Mouse (Mus musculus): ENCODE measurements around the gene Ebna1bp2.

GRCm38 (mm10) chr4:118604065-118604464, 16.5 kb upstream of the Ebna1bp2 start:
- TF ChIP-seq CTCF (IDR thresholded peaks at IDR 0.05; ENCODE audit: insufficient read depth, low read length) (no peak), POLR2A (IDR thresholded peaks at IDR 0.05; ENCODE audit: borderline replicate concordance, extremely low read depth, low read depth, low read length) (no peak)
